Mouse (Mus musculus) common myeloid progenitor, adult 5-6 weeks (primary cell): ENCODE measurements at regions not wholly inside any gene's neighbourhood (a gene's known extent, or its start where the extent isn't known, plus 50 kb on each side); places are given as distances from the start of the nearest gene placed in this dataset.

Source experiments
- ATAC-seq: replicated peaks from 2 replicates; pipeline ENCODE4 v1.8.0; 2016; ENCODE audit warnings: low read depth, mild to moderate bottlenecking, moderate TSS enrichment, inconsistent platforms; ENCODE audit not compliant: poor library complexity, severe bottlenecking

- ATAC-seq, result no peak
These were observed 68.6 kb downstream of the Dad1 start for GRCm38 (mm10) chr14:54185265-54185830.

DNA sequence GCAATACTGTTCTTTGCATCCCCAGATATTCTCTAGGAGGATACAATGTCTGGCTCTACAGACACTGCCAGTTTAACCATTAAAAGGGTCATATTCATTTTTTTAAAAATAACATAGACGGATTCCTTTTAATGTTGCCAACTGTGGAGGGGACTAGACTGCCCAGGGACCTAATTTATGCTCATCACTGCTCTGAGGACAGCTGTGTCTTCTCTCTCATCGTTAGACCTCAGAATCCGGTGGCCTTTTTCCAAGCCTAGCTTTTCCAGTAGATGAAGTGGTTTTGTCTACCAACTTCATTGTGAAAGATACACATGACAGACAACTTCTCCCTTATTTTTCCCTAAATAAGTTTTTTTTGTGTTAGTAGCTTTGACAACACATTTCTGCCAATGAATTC is 70.0 kb downstream of the Dad1 start:
- ATAC-seq, result no peak

DNA sequence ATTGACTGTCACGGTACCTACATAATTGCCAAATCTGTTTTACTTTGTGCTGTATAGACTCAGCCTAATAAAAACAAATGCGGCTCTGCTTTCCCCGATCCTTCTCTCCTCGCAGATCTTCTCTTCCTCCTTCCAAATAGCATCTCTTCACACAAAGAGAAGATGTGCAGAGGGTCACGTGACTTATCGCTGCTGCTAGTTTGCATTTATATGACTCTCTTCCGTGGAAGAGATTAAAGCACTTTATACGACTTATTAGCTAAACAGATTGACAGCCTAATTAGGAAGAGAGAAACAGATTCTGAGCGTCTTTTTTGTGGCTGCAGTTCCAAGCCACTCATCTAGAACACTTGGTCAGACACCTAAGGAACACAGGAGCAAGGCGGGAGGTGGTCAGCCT is 71.1 kb downstream of the Dad1 start:
- no peak for ATAC-seq

DNA sequence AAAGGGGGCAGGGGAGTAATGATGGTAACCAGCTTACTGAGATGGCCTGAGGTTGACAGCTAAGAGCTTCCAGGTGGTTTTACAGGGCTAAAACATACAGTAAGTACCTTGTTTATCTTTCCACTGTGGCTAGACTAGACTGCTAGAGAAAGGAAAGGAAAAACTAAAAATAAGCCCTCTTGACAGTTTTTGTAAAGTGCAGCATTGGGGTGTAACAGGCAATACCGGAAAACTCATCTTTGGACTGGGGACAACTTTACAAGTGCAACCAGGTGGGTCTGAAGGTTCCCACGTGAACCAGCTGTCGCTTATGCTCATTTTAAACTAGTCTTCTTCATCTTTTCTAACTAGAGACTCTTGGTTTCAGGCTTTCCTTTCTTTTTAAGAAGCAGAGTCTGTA is 72.6 kb downstream of the Dad1 start:
- no peak for ATAC-seq

DNA sequence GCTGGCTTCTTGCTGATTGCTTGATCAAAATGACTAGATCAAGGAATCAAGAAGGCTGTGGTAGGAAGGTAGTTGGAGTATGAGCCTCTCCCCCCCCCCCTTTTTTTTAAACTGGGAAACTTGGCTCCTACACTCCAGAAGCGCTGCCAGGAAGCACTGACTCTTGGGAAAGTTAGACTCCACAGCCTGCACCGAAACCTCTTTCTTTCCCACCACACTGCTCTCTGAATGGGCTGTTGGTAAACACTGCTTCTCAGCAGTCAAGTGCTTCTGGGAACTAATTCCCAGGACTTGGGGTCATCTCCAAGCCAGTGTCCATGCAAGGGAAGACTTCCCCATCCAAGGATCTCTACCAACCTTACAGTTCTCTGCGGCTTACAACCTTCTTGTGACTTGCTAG is 73.2 kb downstream of the Dad1 start:
- ATAC-seq, result no peak

DNA sequence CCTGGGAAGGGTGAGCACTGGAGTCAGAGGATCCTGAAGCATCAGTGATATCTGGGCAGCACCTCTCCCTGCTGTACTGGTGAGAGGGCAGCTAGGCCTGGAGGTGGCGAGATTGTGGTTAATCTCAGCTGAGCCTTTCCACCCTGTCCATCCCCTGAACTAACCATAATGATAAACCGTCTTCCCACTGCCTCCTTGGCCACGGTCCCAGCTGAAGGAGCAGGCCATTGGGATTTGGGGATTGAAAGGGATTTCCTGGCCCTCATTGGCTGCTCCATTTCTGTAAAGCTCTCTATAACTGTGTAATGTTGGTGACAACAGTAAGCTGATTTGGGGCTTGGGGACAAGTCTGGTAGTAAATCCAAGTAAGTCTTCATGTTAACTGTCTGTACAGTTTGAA is 73.6 kb downstream of the Dad1 start:
- ATAC-seq, result no peak

DNA sequence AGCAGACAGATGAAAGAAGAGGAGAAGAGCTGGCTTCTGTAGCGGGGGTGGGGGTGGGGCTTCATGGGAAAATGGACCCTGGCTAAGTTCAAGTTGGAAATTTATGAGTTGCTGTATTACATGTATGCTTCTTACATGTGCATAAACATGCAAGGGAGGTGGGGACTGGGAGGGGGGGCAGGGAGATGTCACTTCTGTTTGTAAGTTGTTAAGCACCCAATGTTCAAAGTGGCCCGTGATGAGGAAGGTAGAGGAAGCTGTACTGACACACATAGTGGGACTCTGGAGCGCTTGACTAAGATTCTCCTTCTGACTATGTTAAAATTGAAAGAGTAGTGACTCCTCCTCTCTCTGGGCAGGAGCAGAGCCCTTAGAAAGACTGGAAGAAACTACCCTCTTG is 75.0 kb downstream of the Dad1 start:
- no peak for ATAC-seq

- ATAC-seq, result peak; percentile 73
These were observed 77.4 kb downstream of the Dad1 start for GRCm38 (mm10) chr14:54176469-54176868.

DNA sequence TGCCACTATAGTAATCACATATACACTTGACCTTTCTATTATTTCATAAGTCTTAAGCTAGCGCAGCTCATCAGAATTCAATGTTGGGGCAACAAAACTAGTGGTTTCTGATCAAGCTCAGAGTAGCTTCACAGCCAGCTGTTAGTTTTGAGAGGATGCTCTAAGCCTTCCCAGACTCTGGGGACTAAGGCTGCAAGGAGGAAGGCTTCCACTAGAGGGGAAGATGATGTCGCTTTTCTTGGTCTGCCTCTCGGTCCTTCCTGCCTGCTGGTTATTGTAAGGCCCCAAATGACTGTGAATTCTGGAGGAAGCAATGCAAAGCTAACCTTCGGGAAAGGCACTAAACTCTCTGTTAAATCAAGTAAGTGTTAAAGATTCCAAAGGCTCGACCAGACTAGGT is 78.4 kb downstream of the Dad1 start:
- no peak for ATAC-seq

DNA sequence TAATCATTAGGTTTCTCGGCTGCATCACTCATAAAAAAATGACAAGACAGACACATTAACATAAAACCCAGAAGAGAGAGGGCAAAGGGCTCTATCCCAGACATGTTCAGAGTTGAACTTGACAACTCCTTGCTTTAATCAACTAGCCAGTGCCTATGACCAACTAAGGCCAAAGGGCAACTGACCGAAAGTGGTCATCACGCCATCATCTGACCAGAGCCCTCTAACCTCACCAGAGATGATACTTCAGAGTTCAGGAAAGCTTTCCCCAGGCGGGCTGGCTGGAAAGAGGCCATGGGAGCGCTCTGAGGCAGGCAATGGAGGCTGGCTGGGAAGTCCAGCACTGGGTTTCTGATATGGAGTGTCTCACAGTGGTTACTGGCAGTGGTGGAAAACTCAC is 80.6 kb downstream of the Dad1 start:
- ATAC-seq, result no peak

- ATAC-seq, result no peak
These were observed 84.7 kb downstream of the Dad1 start for GRCm38 (mm10) chr14:54169254-54169653.

- no peak for ATAC-seq
These were observed 85.4 kb downstream of the Dad1 start for GRCm38 (mm10) chr14:54168414-54168931.

- no peak for ATAC-seq
These were observed 87.8 kb downstream of the Dad1 start for GRCm38 (mm10) chr14:54166057-54166456.

GRCm38 (mm10) chr14:54164874-54165273 is 89.0 kb downstream of the Dad1 start:
- no peak for ATAC-seq

GRCm38 (mm10) chr14:54161916-54162315 is 92.0 kb downstream of the Dad1 start:
- no peak for ATAC-seq

DNA sequence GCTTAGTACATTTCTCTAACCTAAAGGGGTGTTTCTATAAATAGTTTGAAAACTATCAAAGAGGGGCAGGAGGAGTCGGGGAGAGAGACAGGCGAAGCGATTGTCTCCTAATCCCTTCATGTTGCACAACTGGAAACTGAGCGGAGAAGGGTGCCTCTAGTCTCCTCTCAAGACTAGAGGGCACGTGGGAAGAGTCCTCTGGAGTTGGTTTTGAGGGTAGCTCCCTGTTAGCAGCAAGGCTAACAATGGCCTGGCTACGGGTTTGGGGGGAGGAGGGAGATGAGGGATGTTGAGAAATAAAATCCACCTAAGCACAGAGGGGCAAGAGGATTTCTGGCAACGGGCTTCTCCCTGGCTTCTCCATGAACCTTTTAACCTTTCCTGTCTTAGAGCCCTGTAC is 92.7 kb downstream of the Dad1 start:
- no peak for ATAC-seq

- ATAC-seq, result no peak
These were observed 94.1 kb downstream of the Dad1 start for GRCm38 (mm10) chr14:54159816-54160215.

GRCm38 (mm10) chr14:54158214-54158965 is 95.5 kb downstream of the Dad1 start:
- ATAC-seq, result no peak

DNA sequence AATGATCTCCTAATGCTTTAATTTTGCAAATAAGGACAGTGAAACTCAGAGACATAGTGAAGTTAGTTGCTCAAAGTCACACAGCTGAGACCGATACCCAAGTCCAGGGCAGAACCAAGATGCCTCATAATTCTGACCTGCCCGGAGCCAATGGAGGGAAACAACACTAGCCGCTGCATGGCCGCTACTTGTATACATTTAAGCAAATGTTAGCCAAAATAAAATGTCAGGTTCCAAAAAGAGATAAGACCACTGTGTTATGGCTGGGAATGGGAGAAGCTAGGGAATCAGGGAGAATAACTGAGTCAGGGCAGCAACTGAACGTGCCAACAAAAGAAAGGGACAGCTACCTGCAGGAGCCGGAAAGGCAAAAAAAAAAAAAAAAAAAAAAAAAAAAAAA is 97.4 kb downstream of the Dad1 start:
- ATAC-seq, result no peak

DNA sequence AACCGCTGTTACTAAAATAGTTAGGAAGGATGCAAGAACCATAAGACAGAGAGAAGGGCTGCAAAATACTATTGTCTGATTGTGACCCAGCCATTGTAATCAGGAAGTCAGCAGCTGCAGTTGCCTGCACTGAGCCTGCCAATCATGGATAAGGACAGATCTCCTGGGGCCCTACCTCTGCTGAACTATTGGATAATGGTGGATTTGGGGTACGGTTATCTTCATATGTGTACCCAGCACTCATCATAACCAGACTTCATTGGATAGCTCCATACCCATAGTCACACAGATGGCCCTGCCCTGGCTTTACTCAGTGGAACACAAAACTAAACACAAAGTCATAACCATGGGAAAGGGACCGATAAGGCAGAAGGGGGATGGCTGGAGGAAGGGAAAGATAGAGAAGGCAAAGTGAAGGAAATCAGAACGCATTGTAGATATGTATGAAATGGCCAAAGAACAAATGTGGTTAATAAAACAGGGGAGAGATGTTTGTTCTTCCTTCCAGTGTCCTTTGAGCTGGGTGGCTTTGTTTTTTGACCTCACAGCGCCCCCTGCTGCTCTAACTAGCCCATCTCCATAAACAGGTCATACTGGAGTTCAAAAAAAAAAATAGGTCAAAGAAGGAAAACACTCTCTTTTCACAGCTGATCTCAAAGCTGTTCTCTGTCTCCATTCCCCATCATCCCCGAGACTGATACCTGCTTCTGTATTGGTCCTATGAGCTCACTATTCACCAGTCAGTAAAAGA is 101.2 kb downstream of the Dad1 start:
- ATAC-seq, result peak; percentile 77

DNA sequence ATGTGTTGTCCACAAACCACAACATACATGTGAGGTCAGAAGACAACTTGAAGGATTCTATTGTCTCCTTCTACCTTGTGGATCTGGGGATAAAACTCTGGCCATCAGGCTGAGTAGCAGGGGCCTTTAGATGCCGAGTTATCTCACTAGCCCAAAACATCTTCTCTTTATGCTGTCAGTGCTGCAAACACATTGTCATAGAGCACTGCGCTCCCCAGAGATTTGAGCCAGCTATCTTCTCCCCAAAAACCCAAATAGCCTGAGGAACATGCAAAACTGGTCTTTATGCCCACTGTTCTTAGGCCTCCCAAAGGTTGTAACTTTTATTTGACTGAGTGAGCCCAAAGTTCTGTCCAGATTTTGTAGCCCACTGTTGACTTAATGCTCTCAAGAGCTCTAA is 102.0 kb downstream of the Dad1 start:
- no peak for ATAC-seq
